Mouse (Mus musculus) olfactory bulb, adult 2 months (tissue): ENCODE measurements at regions not wholly inside any gene's neighbourhood (a gene's known extent, or its start where the extent isn't known, plus 50 kb on each side); places are given as distances from the start of the nearest gene placed in this dataset.

Experiments
- CTCF ChIP-seq: fragments of 200-500 bp; IDR thresholded peaks from 2 replicates; pipeline ENCODE4 v1.5.1; 2012; ENCODE audit warnings: low read depth, mild to moderate bottlenecking, low read length, moderate library complexity; ENCODE audit not compliant: insufficient read depth
- POLR2A ChIP-seq: fragments of 200-500 bp; IDR thresholded peaks from 2 replicates; pipeline ENCODE4 v1.6.1; 2012; ENCODE audit warnings: mild to moderate bottlenecking, low read depth, low read length, moderate library complexity; ENCODE audit not compliant: insufficient read depth

DNA sequence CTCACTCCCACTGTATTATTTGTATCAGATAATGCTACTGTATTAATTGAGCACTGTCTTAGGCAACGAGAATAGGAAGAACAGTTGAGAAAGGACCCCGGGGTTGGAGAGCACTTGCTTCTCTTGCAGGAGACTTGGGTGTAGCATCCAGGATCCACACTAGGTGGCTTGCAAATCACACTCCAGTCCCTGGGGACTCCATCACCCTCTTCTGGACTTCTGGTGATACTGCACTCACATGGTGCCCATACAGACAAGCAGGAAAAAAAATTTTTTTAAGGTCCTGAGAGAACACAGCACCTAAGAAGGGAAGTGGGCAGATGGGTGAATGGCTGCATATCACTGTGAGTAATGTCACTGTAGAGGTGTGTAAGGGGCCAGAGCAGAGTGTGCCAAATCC lies 273.8 kb downstream of the 1500009L16Rik start:
- TF ChIP-seq CTCF (no peak), POLR2A (no peak)
